Mouse (Mus musculus) embryonic stem cell, embryonic (primary cell): Measurements from ENCODE around the gene Tmem51.

Experiments
- CTCF ChIA-PET, 4 experiments: fragments of 300-600 bp in 2 of 4; fragments of 350-600 bp in 2 of 4; sonication (Branson Sonifier 250); formaldehyde crosslinking; loops; one replicate each; lab custom pipeline; 2022; ENCODE audit warnings: inconsistent platforms in 2 of 4; lab: Charles Lee
- POLR2A ChIA-PET, 4 experiments: fragments of 300-600 bp in 2 of 4; fragments of 350-600 bp in 2 of 4; sonication (Branson Sonifier 250); formaldehyde crosslinking; loops; one replicate each; lab custom pipeline; 2022; ENCODE audit warnings: antibody characterized with exemption in 4 of 4, inconsistent platforms in 1 of 4; lab: Charles Lee

The Tmem51 gene

DNA sequence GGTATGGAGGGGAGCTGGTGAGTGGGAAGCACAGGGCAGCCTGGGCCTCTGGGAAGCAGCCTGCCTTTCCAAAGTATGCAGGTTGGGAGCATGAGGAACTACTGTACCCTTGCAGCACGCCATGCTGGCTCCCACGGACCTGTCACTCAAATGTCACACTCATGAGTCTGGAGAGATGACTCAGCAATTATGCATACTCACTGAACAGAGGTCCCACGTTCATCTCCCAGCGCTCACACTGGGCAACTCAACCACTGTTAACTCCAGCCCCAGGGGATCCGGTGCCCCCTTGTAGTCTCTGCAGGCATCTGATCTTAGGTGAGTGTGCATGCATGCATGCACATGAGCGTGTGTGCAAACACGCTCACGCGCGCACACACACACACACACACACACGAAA, 29.5 kb downstream of the Tmem51 start:
- CTCF ChIA-PET = interaction anchor here (0.6 to 1.7 kb wide), 9 partner anchors 15 to 71 kb away, joined by 3 to 8 read pairs (median 4); no protein-coding TSS in a partner anchor
- POLR2A ChIA-PET = interaction anchor here (0.6 to 42.6 kb wide), 24 partner anchors 8 to 367 kb away, joined by 3 to 1562 read pairs (median 4); partner anchors contain the start of genes Fhad1 (in 2 of the 4) and Tmem51 (in 2 of the 4)

DNA sequence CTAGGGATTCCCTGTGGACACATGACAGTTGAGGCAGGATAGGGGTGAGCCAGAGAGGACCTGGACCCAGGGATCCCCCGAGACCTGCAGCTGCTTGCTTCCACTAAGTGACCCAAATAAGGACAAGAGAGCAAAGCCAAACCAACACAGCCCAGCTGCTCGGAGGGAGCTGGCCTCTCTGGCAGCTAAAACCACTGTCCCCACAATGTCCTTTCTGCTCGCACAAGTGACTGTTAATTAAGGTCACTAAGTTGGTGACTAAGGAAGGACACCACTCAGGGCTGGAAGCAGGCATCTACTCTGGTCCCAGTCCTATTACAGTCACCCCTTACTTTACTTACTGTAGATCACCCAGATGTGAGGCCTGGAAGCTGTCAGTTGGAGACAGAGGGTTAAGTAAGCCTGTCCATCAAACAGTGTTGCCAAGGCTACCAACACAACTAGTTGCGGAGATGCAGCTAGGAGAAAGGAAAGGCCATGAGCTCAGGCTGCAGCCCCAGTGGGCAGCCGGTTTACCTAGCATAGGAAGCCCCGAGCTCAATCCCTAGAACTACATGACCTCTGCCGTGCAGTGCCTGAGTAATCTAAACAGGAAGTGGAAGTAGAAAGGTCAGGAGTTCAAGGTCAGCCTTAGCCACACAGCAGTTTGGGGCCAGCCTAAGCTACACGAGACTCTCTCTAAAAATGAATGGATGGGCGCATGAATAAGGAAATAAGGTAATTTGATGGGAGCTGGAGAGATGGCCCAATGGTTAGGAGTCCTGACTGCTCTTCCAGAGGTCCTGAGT, 30.2 kb downstream of the Tmem51 start:
- POLR2A ChIA-PET = interaction anchor here (0.5 to 42.6 kb wide), 25 partner anchors 9 to 185 kb away, joined by 3 to 1562 read pairs (median 5); partner anchors contain the start of genes Fhad1 (in 2 of the 4) and Tmem51 (in 2 of the 4)
- CTCF ChIA-PET = interaction anchor here in 3 of 4 experiments (0.6 to 2.1 kb wide), 7 partner anchors 10 to 70 kb away, joined by 3 to 7 read pairs (median 5); no protein-coding TSS in a partner anchor

DNA sequence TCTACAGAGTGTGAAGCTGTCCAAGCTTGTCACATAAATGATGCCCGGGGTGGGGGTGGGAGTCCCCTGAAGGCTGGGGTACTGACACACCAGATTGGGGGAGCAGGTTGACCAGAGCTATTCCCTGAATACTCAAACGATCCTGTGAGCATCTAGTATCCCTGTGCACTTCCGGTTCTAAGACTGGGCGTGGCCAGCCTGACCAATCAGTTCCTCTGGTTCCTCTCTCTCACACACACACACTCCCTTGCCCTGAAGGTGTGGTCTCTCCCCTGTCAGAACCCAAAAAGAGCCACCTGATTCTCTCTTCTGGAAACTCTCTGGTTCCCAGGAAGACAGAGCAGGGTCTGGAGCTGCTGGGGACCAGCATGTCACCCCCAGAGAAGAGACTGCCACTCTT, 30.8 kb downstream of the Tmem51 start:
- ChIA-PET CTCF (interaction anchor here (0.6 to 2.1 kb wide), 7 partner anchors 9 to 70 kb away, joined by 3 to 15 read pairs (median 5); no protein-coding TSS in a partner anchor), POLR2A (interaction anchor here (0.5 to 42.6 kb wide), 25 partner anchors 9 to 1108 kb away, joined by 3 to 1562 read pairs (median 5); partner anchors contain the start of genes Fhad1 (in 3 of the 4) and Tmem51 (in 2 of the 4))

DNA sequence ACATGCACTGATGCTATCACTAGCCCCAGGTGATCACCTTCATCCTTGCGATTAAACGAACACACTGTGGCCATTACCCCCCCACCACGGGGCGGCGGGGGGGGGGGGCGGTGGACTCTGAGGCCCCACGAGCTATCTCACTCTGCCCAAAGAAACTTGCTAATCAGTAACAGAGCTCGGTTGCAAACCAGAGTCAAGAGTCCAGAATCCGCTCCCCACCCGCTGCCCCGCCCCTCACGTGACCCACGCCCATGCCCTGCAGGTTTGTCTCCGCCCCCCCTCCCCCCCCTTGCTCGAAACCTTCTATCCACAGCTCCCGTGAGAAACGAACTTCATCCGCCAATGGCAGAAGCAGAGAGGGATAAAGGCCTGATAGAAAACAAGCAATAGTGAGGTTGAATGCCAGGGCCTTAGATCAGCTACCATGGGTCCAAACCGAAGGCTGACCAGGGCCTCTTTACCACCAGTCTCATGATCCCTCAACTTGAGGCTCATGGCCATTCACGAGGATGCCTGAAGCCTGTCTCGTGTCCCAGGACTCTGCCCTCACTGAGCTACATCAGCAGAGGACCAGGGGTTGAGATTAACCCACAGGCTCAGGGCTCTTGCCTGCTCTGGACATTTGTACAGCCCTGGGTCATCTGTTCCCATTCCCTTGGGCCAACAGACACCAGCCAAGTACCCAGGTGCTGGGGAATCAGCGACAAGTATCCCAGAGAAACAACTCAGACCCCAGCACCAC, 31.5 kb downstream of the Tmem51 start:
- POLR2A ChIA-PET = interaction anchor here in 3 of 4 experiments (0.6 to 42.6 kb wide), 31 partner anchors 10 to 1644 kb away, joined by 3 to 1562 read pairs (median 5); partner anchors contain the start of genes Fhad1 (in 3 of the 3) and Tmem51 (in 2 of the 3)
- CTCF ChIA-PET = interaction anchor here (0.6 to 2.1 kb wide), 9 partner anchors 8 to 69 kb away, joined by 3 to 15 read pairs (median 3); partner anchors contain the start of gene Fhad1 (in 1 of the 4)

DNA sequence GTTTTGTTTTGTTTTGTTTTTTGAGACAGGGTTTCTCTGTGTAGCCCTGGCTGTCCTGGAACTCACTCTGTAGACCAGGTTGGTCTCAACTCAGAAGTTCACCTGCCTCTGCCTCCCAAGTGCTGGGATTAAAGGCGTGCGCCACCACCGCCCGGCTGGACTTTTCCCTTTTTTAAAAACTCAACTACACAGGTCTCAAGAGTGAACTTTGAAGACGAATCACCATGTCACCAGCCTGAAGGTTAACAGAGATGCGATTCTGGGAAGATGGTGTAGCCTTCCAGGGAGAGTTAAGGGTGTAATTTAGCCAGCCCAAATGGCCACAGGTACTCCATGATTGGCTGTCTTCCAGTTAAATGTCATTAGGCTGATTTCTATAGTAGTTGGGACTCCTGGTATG, 32.2 kb downstream of the Tmem51 start:
- CTCF ChIA-PET = interaction anchor here in 1 of 4 experiments (0.7 to 1.0 kb wide), 2 partner anchors 12 to 46 kb away, joined by 3 read pairs; no protein-coding TSS in a partner anchor

DNA sequence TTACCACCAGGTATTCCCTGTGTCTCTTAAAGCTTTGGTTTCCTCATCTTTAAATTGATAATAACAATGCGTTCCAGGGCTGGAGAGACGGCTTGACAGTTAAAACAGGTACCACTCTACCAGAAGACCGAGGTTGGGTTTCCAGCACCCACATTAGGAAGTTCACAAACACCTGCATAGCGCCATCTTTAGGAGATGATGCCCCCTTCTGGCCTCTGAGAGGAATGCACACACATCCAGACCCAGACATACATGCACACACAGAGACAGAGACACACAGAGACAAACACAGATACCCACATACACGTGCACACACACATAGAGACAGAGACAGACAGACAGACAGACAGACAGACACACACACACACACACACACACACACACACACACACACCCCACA, 34.1 kb downstream of the Tmem51 start:
- ChIA-PET POLR2A (interaction anchor here in 2 of 4 experiments (0.6 to 42.6 kb wide), 6 partner anchors 22 to 564 kb away, joined by 3 to 1562 read pairs (median 6); partner anchors contain the start of genes Fhad1 (in 1 of the 2) and Tmem51 (in 1 of the 2)), CTCF (interaction anchor here in 2 of 4 experiments (0.6 to 0.7 kb wide), 2 partner anchors 193 kb away, joined by 3 to 5 read pairs; no protein-coding TSS in a partner anchor)

More for the DNA sequence above, 32.2 kb downstream of the Tmem51 start:
- POLR2A ChIA-PET = interaction anchor here in 3 of 4 experiments (0.6 to 42.6 kb wide), 23 partner anchors 9 to 763 kb away, joined by 3 to 1562 read pairs (median 7); partner anchors contain the start of genes Fhad1 (in 3 of the 3) and Tmem51 (in 1 of the 3)

DNA sequence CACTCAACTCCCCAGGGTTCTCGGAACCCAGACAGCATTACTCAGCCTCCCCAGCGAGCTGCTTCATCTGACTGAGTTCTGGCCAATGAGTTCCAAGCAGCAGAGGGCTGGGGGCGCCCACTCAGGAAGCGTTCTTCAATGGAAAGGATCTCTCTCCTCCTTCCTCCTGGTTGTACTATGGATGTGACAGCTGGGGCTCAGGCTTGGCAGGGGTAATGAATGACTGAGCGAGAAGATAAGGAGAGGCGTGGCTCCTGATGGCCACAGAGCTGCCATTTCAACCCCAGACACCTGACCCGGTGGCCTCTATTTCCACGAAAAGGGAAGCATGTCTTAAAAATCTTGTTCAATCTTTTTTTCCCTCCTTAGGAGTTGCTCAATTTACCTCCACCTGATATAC, 35.7 kb downstream of the Tmem51 start:
- CTCF ChIA-PET = interaction anchor here in 2 of 4 experiments (0.7 to 0.9 kb wide), 2 partner anchors 10 to 16 kb away, joined by 3 read pairs; no protein-coding TSS in a partner anchor

DNA sequence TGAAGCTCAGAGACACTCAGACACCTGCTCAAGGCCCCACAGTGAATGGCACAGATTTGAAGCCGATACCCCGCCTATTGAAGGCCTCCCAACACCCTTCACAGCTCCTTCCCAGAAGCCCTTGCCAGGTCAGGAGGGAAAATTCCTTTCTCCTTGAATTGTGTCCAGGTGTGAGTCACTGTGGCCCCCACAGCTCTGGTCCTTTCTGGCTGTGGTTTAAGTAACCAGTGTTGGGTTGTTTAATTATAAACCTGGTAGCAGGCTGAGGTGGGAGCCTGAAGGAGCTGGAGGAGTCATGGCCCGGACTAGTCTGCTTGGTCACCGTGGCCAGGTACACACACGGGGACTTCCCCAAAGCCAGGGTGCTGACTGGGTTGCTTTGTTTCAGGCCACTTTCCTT, 37.1 kb downstream of the Tmem51 start:
- POLR2A ChIA-PET = interaction anchor here in 3 of 4 experiments (0.5 to 42.6 kb wide), 12 partner anchors 9 to 123 kb away, joined by 3 to 1562 read pairs (median 5); partner anchors contain the start of gene Tmem51 (in 1 of the 3)

More for the DNA sequence above, 35.7 kb downstream of the Tmem51 start:
- POLR2A ChIA-PET = interaction anchor here in 3 of 4 experiments (0.5 to 42.6 kb wide), 16 partner anchors 8 to 482 kb away, joined by 3 to 1562 read pairs (median 4); partner anchors contain the start of genes Fhad1 (in 1 of the 3) and Tmem51 (in 1 of the 3)

DNA sequence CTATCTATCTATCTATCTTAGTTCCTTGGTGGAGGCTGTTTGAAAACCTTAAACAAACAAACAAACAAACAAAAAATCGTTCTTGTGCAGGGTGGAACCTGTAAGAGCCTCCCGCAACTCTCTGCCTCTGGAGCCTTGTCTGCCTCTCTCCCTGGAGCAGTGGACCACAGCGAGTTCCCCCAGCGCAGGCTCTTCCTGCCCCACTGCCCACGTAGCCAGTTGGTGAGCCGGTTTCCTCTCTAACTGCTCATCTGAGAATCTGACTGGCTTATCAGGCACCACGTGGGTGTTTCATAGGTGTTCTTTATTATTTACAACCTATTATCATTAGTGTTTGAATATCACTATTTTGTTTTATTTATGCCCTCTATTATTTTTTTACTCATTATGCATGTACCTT, 37.6 kb downstream of the Tmem51 start:
- POLR2A ChIA-PET = interaction anchor here in 3 of 4 experiments (0.5 to 42.6 kb wide), 13 partner anchors 13 to 123 kb away, joined by 3 to 1562 read pairs (median 4); partner anchors contain the start of gene Tmem51 (in 1 of the 3)
- CTCF ChIA-PET = interaction anchor here in 2 of 4 experiments (0.7 to 1.0 kb wide), 2 partner anchors 202 to 203 kb away, joined by 3 read pairs; no protein-coding TSS in a partner anchor

More for the DNA sequence above, 37.1 kb downstream of the Tmem51 start:
- CTCF ChIA-PET = interaction anchor here in 3 of 4 experiments (0.6 to 1.1 kb wide), 5 partner anchors 32 to 202 kb away, joined by 3 read pairs; no protein-coding TSS in a partner anchor

DNA sequence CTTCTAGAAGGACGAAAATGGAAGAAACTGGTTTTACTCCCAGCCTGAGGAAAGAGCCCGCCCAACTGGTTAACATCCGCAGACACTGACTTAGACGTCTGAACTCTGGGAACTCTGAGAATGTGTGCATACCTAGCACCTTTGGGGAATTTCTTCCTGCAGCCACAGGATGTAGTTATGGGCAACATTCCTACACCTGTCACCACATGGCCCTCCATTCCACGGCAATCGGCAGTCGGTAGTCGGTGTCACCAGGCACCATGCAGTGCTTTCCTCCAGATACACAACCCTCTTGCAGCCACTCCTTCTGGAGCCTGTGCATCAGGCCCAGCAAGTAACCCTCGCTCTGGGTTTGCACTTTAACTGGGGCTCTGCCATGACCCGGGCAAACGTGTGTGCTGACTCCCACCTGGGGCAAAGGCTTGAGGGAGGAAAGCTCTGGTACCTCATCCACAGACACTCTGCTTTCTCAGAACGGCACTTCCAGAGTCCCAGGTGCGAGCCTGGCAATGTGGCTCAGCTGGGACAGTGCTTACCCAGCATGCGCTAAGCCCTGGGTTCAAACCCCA, 38.4 kb downstream of the Tmem51 start:
- CTCF ChIA-PET = interaction anchor here in 1 of 4 experiments (0.9 kb wide), 1 partner anchor 81 kb away, joined by 3 read pairs; no protein-coding TSS in a partner anchor
- POLR2A ChIA-PET = interaction anchor here in 2 of 4 experiments (0.9 to 42.6 kb wide), 7 partner anchors 12 to 52 kb away, joined by 3 to 1562 read pairs (median 5); partner anchors contain the start of gene Tmem51 (in 1 of the 2)

DNA sequence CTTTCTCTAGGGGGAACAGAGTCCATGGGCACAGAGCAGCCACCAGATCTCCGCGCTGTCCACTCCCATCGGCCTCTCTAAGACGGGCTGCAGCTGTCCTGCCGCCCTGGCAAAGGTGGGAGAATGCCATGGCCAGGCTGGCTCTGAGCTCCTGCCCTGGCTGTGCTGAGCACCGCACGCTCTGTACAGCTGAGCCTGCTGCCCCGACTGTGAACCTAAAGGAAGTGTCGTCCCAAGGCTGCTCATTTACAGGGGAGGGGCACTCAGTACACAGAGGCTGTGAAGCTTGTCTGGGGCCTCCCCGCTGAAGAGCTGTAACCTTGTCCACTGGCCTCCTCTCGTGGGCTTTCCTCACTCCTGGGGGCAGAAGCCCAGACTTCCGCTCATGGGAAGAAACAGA, 39.7 kb downstream of the Tmem51 start:
- ChIA-PET POLR2A (interaction anchor here in 3 of 4 experiments (0.6 to 42.6 kb wide), 11 partner anchors 8 to 196 kb away, joined by 3 to 1562 read pairs (median 4); partner anchors contain the start of gene Tmem51 (in 1 of the 3)), CTCF (interaction anchor here in 2 of 4 experiments (0.7 to 1.5 kb wide), 4 partner anchors 9 to 80 kb away, joined by 3 to 4 read pairs (median 3); partner anchors contain the start of genes Fhad1 (in 1 of the 2) and Tmem51 (in 1 of the 2))

DNA sequence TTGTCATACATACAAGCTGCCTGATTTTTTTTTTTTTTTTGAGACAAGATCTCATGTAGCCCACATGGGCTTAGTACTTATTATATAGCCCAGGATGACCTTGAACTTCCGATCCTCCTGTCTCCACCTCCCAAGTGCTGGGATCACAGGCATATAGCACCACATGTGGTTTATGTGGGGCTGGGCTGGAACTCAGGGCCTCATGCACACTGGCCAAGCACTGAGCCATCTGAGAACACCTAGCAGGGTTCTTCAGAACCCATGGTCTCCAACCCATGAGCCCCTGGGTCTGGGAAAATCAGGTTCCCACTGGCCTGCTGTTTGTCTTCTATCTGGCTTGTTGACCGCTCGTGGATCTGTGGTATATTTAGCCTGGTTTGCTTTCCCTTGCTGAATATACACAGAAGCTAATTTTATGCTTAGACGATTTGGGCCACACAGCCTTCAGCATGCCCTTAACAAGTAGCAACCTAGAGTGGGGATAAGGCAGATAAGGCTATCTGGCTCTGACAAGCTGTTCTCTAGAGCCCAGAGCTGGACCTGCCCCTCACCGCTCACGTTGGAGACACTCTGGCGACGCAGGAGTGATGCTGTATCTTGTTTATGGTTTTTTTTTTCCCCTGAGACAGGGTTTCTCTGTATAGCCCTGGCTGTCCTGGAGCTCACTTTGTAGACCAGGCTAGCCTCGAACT, 44.3 kb downstream of the Tmem51 start:
- CTCF ChIA-PET = interaction anchor here in 1 of 4 experiments (0.6 to 1.2 kb wide), 2 partner anchors 12 to 34 kb away, joined by 3 read pairs; no protein-coding TSS in a partner anchor
- POLR2A ChIA-PET = interaction anchor here (0.6 to 42.6 kb wide), 11 partner anchors 8 to 561 kb away, joined by 3 to 1562 read pairs (median 4); partner anchors contain the start of gene Tmem51 (in 2 of the 4)

DNA sequence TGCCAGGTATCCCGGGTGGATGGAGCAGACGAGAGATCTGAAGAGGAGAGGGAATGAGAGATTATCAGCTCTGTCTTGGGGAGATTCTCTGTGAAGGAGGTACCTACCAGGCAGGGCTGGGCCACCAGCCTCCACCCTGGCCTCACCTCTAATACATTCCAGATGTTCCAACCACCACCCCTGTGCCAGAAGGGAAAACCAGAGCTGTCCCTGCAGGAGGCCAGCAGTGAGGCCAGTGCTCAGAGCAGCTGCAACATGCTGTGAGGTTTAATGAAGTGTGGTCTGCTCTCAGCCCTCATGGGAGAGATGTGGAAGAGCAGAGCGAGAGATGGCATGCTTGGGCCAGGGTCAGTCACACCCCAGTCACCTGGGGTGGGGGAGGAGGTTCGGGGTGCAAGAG, 46.2 kb downstream of the Tmem51 start:
- CTCF ChIA-PET = interaction anchor here in 2 of 4 experiments (0.6 to 0.7 kb wide), 2 partner anchors 11 to 32 kb away, joined by 3 to 4 read pairs; no protein-coding TSS in a partner anchor
- POLR2A ChIA-PET = interaction anchor here in 3 of 4 experiments (0.6 to 42.6 kb wide), 8 partner anchors 14 to 67 kb away, joined by 3 to 1562 read pairs (median 4); partner anchors contain the start of gene Tmem51 (in 1 of the 3)

DNA sequence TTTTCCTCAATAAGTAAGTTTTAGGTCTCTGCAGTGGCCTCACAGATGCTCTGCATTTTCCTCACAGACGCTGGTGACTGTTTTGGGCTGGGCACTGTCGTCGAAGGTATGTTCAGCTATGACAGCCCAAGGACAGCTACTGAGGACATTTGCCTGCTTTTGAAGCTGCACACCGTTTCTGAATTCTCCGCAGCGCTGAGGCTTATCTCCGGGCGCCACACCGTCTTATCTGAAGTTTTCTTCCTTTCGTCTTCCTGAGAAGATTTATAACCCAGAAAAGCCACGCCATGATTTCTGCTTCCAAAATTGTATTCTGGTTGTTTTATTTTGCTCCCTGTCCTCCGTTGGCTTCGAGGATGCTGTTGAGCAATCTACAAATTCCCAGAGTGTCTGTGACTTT, 55.6 kb downstream of the Tmem51 start:
- ChIA-PET POLR2A (interaction anchor here in 1 of 4 experiments (2.1 kb wide), 1 partner anchor 37 kb away, joined by 4 read pairs; no protein-coding TSS in a partner anchor), CTCF (interaction anchor here in 1 of 4 experiments (1.5 kb wide), 1 partner anchor 23 kb away, joined by 3 read pairs; no protein-coding TSS in a partner anchor)

DNA sequence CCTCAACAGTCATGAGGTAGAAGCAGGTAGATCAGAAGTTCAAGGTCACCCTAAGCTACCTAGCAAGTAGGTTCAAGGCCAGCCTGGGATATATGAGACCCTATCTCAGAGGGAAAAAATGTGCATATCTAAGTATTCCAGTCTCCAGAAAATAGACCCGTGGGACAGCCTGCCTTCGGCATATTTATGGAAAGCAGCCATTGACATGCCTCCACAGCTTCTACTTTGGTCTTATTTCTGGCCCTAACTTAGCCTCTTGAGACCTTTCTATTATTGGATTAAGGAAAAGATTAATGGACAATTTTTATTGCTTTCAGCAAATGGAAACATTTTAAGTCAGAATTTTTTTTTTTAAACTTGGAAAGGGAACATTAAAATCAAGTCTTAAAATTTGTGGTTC, 57.1 kb downstream of the Tmem51 start:
- ChIA-PET POLR2A (interaction anchor here in 3 of 4 experiments (0.7 to 2.1 kb wide), 7 partner anchors 8 to 102 kb away, joined by 3 to 4 read pairs (median 3); partner anchors contain the start of gene Fhad1 (in 1 of the 3)), CTCF (interaction anchor here in 1 of 4 experiments (0.5 kb wide), 1 partner anchor 64 kb away, joined by 3 read pairs; no protein-coding TSS in a partner anchor)
